Mouse (Mus musculus): ENCODE results near the gene Asb18. TPM values are rescaled to one million over a fixed set of nuclear protein-coding genes. Genes with fewer than 3 reads are reported as not detected.

Gene Asb18
- polyA plus RNA-seq, 1 experiment from 2014 or later: not detected

GRCm38 (mm10) chr1:89922883-89923641, 91.4 kb downstream of the Asb18 start:
- no peak overlapping the region for H3K9ac ChIP-seq
- peaks cover 85% of the 10 kb centered on the region for H3K27me3 ChIP-seq
- H3K4me3 ChIP-seq (replicated peaks): no peak overlapping the region
- ATAC-seq (ENCODE audit: low read depth) (no peak), DNase-seq (no peak)
- 3% methylated on average over 36 of the region's 41 CpGs for WGBS (ENCODE audit: insufficient replicate concordance)
- H3K9me3 ChIP-seq (replicated peaks): no peaks in the 10 kb centered on the region
- H3K4me1 ChIP-seq (replicated peaks): peaks cover 10% of the 10 kb centered on the region; the same call in 1 of the 2 replicates
- H3K27ac ChIP-seq: no peak overlapping the region
- no peaks in the 10 kb centered on the region for H3K36me3 ChIP-seq
- peak overlapping the region; percentile 38 for H3K4me2 ChIP-seq

GRCm38 (mm10) chr1:89922282-89922681, 92.2 kb downstream of the Asb18 start:
- DNase-seq: no peak
- Histone ChIP-seq H3K27me3 (peaks cover 85% of the 10 kb centered on the region), H3K36me3 (no peaks in the 10 kb centered on the region)

GRCm38 (mm10) chr1:89921806-89922205, 92.7 kb downstream of the Asb18 start:
- no peaks in the 10 kb centered on the region for H3K9me3 ChIP-seq (replicated peaks)
- no peak overlapping the region for H3K27ac ChIP-seq
- peaks cover 84% of the 10 kb centered on the region for H3K27me3 ChIP-seq
- 7% methylated on average over 10 of the region's 10 CpGs for WGBS (ENCODE audit: insufficient replicate concordance)
- no peak for DNase-seq
- H3K9ac ChIP-seq: no peak overlapping the region
- no peak overlapping the region for H3K4me3 ChIP-seq (replicated peaks)
- ATAC-seq (ENCODE audit: low read depth): no peak
- H3K4me1 ChIP-seq (replicated peaks): 0 out of 2 replicates have a peak, but pooled peaks cover 3% of the 10 kb centered on the region
- H3K36me3 ChIP-seq: no peaks in the 10 kb centered on the region
- H3K4me2 ChIP-seq: no peak overlapping the region

More at GRCm38 (mm10) chr1:89922282-89922681, 92.2 kb downstream of the Asb18 start:
- Histone ChIP-seq H3K9me3 (replicated peaks) (no peaks in the 10 kb centered on the region), H3K4me1 (replicated peaks) (peaks cover 5% of the 10 kb centered on the region; the same call in 1 of the 2 replicates), H3K4me2 (peak overlapping the region; percentile 38; the same call in 1 of the 2 replicates), H3K9ac (no peak overlapping the region), H3K4me3 (replicated peaks) (no peak overlapping the region), H3K27ac (no peak overlapping the region)
- no peak for ATAC-seq (ENCODE audit: low read depth)
- 2% methylated on average over 7 of the region's 7 CpGs for WGBS (ENCODE audit: insufficient replicate concordance)

GRCm38 (mm10) chr1:89919206-89919605, 95.3 kb downstream of the Asb18 start:
- no peaks in the 10 kb centered on the region for H3K9me3 ChIP-seq (replicated peaks)
- H3K4me2 ChIP-seq: no peak overlapping the region
- H3K4me1 ChIP-seq (replicated peaks): 0 out of 2 replicates have a peak, but pooled peaks cover 3% of the 10 kb centered on the region
- H3K4me3 ChIP-seq (replicated peaks): no peak overlapping the region
- ATAC-seq (ENCODE audit: low read depth): no peak
- no peaks in the 10 kb centered on the region for H3K36me3 ChIP-seq
- 63% methylated on average over 6 of the region's 6 CpGs for WGBS (ENCODE audit: insufficient replicate concordance)
- DNase-seq: no peak
- H3K27me3 ChIP-seq: peaks cover 58% of the 10 kb centered on the region
- no peak overlapping the region for H3K9ac ChIP-seq
- H3K27ac ChIP-seq: no peak overlapping the region

GRCm38 (mm10) chr1:89918111-89918510, 96.4 kb downstream of the Asb18 start:
- H3K4me2 ChIP-seq: no peak overlapping the region
- no peak for DNase-seq
- H3K9me3 ChIP-seq (replicated peaks): no peaks in the 10 kb centered on the region
- H3K27me3 ChIP-seq: peaks cover 47% of the 10 kb centered on the region
- H3K36me3 ChIP-seq: no peaks in the 10 kb centered on the region
- ATAC-seq (ENCODE audit: low read depth): no peak
- no peak overlapping the region for H3K4me3 ChIP-seq (replicated peaks)
- H3K9ac ChIP-seq: no peak overlapping the region
- H3K4me1 ChIP-seq (replicated peaks): 0 out of 2 replicates have a peak, but pooled peaks cover 3% of the 10 kb centered on the region
- WGBS (ENCODE audit: insufficient replicate concordance): 26% methylated on average over 18 of the region's 18 CpGs
- no peak overlapping the region for H3K27ac ChIP-seq

- no peaks in the 10 kb centered on the region for H3K4me1 ChIP-seq (replicated peaks)
- H3K36me3 ChIP-seq: no peaks in the 10 kb centered on the region
- H3K27ac ChIP-seq: no peak overlapping the region
- DNase-seq (no peak), ATAC-seq (ENCODE audit: low read depth) (no peak)
- no peak overlapping the region for H3K4me2 ChIP-seq
- peaks cover 14% of the 10 kb centered on the region; the same call in 1 of the 2 replicates for H3K27me3 ChIP-seq
- no peak overlapping the region for H3K9ac ChIP-seq
- no peaks in the 10 kb centered on the region for H3K9me3 ChIP-seq (replicated peaks)
- 55% methylated on average over 4 of the region's 4 CpGs for WGBS (ENCODE audit: insufficient replicate concordance)
- H3K4me3 ChIP-seq (replicated peaks): no peak overlapping the region
Measured at GRCm38 (mm10) chr1:89913611-89914010, 100.9 kb downstream of the Asb18 start.

- Histone ChIP-seq H3K9me3 (replicated peaks) (no peaks in the 10 kb centered on the region), H3K27me3 (0 out of 2 replicates have a peak, but pooled peaks cover 5% of the 10 kb centered on the region), H3K9ac (no peak overlapping the region), H3K4me1 (replicated peaks) (no peaks in the 10 kb centered on the region), H3K4me2 (no peak overlapping the region), H3K4me3 (replicated peaks) (no peak overlapping the region), H3K36me3 (no peaks in the 10 kb centered on the region), H3K27ac (no peak overlapping the region)
- no peak for ATAC-seq (ENCODE audit: low read depth)
- WGBS (ENCODE audit: insufficient replicate concordance): 39% methylated on average over 5 of the region's 5 CpGs
- DNase-seq: no peak
Measured at GRCm38 (mm10) chr1:89912392-89912791, 102.1 kb downstream of the Asb18 start.

- H3K4me3 ChIP-seq (replicated peaks): no peak overlapping the region
- no peaks in the 10 kb centered on the region for H3K27me3 ChIP-seq
- no peak overlapping the region for H3K9ac ChIP-seq
- H3K36me3 ChIP-seq: no peaks in the 10 kb centered on the region
- ATAC-seq (ENCODE audit: low read depth): no peak
- H3K27ac ChIP-seq: no peak overlapping the region
- WGBS (ENCODE audit: insufficient replicate concordance): 79% methylated on average over 8 of the region's 8 CpGs
- no peaks in the 10 kb centered on the region for H3K4me1 ChIP-seq (replicated peaks)
- DNase-seq: no peak
- H3K9me3 ChIP-seq (replicated peaks): 0 out of 2 replicates have a peak, but pooled peaks cover 5% of the 10 kb centered on the region
- no peak overlapping the region for H3K4me2 ChIP-seq
Measured at GRCm38 (mm10) chr1:89909796-89910195, 104.7 kb downstream of the Asb18 start.

- no peak overlapping the region for H3K4me2 ChIP-seq
- H3K36me3 ChIP-seq: no peaks in the 10 kb centered on the region
- H3K9me3 ChIP-seq (replicated peaks): 0 out of 2 replicates have a peak, but pooled peaks cover 5% of the 10 kb centered on the region
- H3K9ac ChIP-seq: no peak overlapping the region
- no peaks in the 10 kb centered on the region for H3K27me3 ChIP-seq
- DNase-seq (no peak), ATAC-seq (ENCODE audit: low read depth) (no peak)
- H3K4me1 ChIP-seq (replicated peaks): no peaks in the 10 kb centered on the region
- 60% methylated on average over 1 of the region's 1 CpGs for WGBS (ENCODE audit: insufficient replicate concordance)
- no peak overlapping the region for H3K27ac ChIP-seq
- H3K4me3 ChIP-seq (replicated peaks): no peak overlapping the region
Measured at GRCm38 (mm10) chr1:89902641-89903040, 111.8 kb downstream of the Asb18 start.

GRCm38 (mm10) chr1:89902236-89902635, 112.2 kb downstream of the Asb18 start:
- no peak overlapping the region for H3K9ac ChIP-seq
- ATAC-seq (ENCODE audit: low read depth) (no peak), DNase-seq (no peak)
- no peak overlapping the region for H3K4me2 ChIP-seq
- 53% methylated on average over 2 of the region's 2 CpGs for WGBS (ENCODE audit: insufficient replicate concordance)
- no peak overlapping the region for H3K27ac ChIP-seq
- H3K4me1 ChIP-seq (replicated peaks): no peaks in the 10 kb centered on the region
- H3K36me3 ChIP-seq: no peaks in the 10 kb centered on the region
- 0 out of 2 replicates have a peak, but pooled peaks cover 5% of the 10 kb centered on the region for H3K9me3 ChIP-seq (replicated peaks)
- H3K4me3 ChIP-seq (replicated peaks): no peak overlapping the region
- no peaks in the 10 kb centered on the region for H3K27me3 ChIP-seq

- ATAC-seq (ENCODE audit: low read depth): peak; percentile 18; the same call in 1 of the 2 replicates
- H3K9ac ChIP-seq: no peak overlapping the region
- 0 out of 2 replicates have a peak, but pooled peaks cover 2% of the 10 kb centered on the region for H3K9me3 ChIP-seq (replicated peaks)
- H3K27me3 ChIP-seq: no peaks in the 10 kb centered on the region
- no peaks in the 10 kb centered on the region for H3K4me1 ChIP-seq (replicated peaks)
- 43% methylated on average over 4 of the region's 4 CpGs for WGBS (ENCODE audit: insufficient replicate concordance)
- H3K4me2 ChIP-seq: no peak overlapping the region
- no peaks in the 10 kb centered on the region for H3K36me3 ChIP-seq
- DNase-seq: no peak
- H3K27ac ChIP-seq: no peak overlapping the region
- no peak overlapping the region for H3K4me3 ChIP-seq (replicated peaks)
Measured at GRCm38 (mm10) chr1:89901381-89901780, 113.1 kb downstream of the Asb18 start.
